Comparison of ENCODE assay signal across 14 mouse cellular contexts in the genomic region with DNA sequence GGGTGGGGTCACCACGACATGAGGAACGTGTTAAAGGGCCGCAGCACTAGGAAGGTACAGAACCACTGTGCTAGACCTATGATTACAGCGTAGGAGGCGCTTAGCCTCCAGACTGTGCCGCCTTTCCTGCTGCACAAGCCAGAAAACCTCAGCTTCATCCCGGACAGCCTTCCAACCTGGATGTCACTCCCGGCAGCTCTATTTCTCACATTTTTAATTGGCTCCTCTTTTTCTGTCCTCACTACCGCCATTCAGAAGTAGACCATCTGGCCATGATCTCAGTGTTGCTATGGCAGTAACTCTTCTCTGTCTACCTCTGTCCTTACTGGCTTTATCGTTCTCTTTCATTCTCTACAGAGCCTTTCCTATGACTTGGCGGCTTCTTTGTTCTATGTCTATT.
DNase-seq lines count a peak whose midpoint lies in the region; ATAC-seq and TF ChIP-seq lines count a peak whose summit lies in the region.
"Had no signal": no experiment of that assay in that cellular context is flagged by ENCODE, and none has a peak within 500 bp of the region (broad histone marks: within the 10 kb centered on the region; RNA-seq: fewer than 3 reads in every experiment).

No protein-coding gene starts in this region.

- no peaks in the 10 kb centered on the region for H3K27me3 ChIP-seq in forebrain, embryonic 12.5 days
- H3K27me3 ChIP-seq in forebrain, embryonic 10.5 days (ENCODE audit: poor library complexity, severe bottlenecking): no peaks in the 10 kb centered on the region
- H3K27me3 ChIP-seq: hindbrain, embryonic 13.5 days; limb, embryonic 13.5 days; liver, embryonic 15.5 days; neural tube, embryonic 13.5 days had no signal

- 0 out of 2 replicates have a peak, but pooled peaks have one; percentile 51 for ATAC-seq in forebrain, embryonic 12.5 days (ENCODE audit: low FRiP score)
- ATAC-seq: intestine, embryonic 16.5 days had no signal

- peaks cover 5% of the 10 kb centered on the region; the same call in 1 of the 2 replicates for H3K4me1 ChIP-seq in forebrain, embryonic 12.5 days
- H3K4me1 ChIP-seq in forebrain, embryonic 10.5 days: peaks cover 24% of the 10 kb centered on the region
- H3K4me1 ChIP-seq: liver, embryonic 15.5 days had no signal

- DNase-seq in forebrain, embryonic 10.5 days (ENCODE audit: extremely low spot score, low spot score): no peak
- peak in 1 of 2 experiments; percentile 40 for DNase-seq in left cerebral cortex, adult 2 months (ENCODE audit: extremely low spot score in 1 of 2, low spot score in 2 of 2)
- DNase-seq in left cerebral cortex, adult 11 months (ENCODE audit: low spot score): no peak
- DNase-seq in cerebellum, postnatal 25 days: peak; percentile 63 to 70
- peak; percentile 30 for DNase-seq in right cerebral cortex, postnatal 25 days
- DNase-seq in T-cell, adult 2 months (ENCODE audit: low spot score): no peak
- no peak for DNase-seq in MN1 (ENCODE audit: low spot score)
- DNase-seq: lung, postnatal 14 days had no signal

- WGBS in forebrain, embryonic 12.5 days: 85% methylated on average over 11 of the region's 11 CpGs
- WGBS in forebrain, embryonic 10.5 days: 90% methylated on average over 11 of the region's 11 CpGs

- no peak for TF ChIP-seq CTCF in left cerebral cortex, adult 2 months (IDR thresholded peaks at IDR 0.05)

- H3K4me3 ChIP-seq in forebrain, embryonic 12.5 days (replicated peaks): no peak overlapping the region
- no peak overlapping the region for H3K4me3 ChIP-seq in forebrain, embryonic 10.5 days
- H3K4me3 ChIP-seq in left cerebral cortex, adult 2 months: no peak overlapping the region
- H3K4me3 ChIP-seq: hindbrain, embryonic 13.5 days; limb, embryonic 13.5 days; liver, embryonic 15.5 days; neural tube, embryonic 13.5 days had no signal

- no peaks in the 10 kb centered on the region for H3K9me3 ChIP-seq in forebrain, embryonic 12.5 days
- H3K9me3 ChIP-seq in forebrain, embryonic 10.5 days: no peaks in the 10 kb centered on the region
- H3K9me3 ChIP-seq: hindbrain, embryonic 13.5 days; limb, embryonic 13.5 days; liver, embryonic 15.5 days; neural tube, embryonic 13.5 days had no signal

- H3K36me3 ChIP-seq in forebrain, embryonic 12.5 days (replicated peaks): no peaks in the 10 kb centered on the region
- no peaks in the 10 kb centered on the region for H3K36me3 ChIP-seq in forebrain, embryonic 10.5 days (replicated peaks)
- H3K36me3 ChIP-seq: hindbrain, embryonic 13.5 days; limb, embryonic 13.5 days; liver, embryonic 15.5 days; neural tube, embryonic 13.5 days had no signal

- H3K4me2 ChIP-seq in forebrain, embryonic 12.5 days: no peak overlapping the region
- H3K4me2 ChIP-seq: hindbrain, embryonic 13.5 days; limb, embryonic 13.5 days; liver, embryonic 15.5 days; neural tube, embryonic 13.5 days had no signal

- intact Hi-C loops in left cerebral cortex, adult 2 months (cut with DNase I): no loop called here

- no peak overlapping the region for H3K9ac ChIP-seq in forebrain, embryonic 12.5 days
- H3K9ac ChIP-seq: hindbrain, embryonic 13.5 days; limb, embryonic 13.5 days; liver, embryonic 15.5 days; neural tube, embryonic 13.5 days had no signal

- no peak overlapping the region for H3K27ac ChIP-seq in forebrain, embryonic 12.5 days
- H3K27ac ChIP-seq in forebrain, embryonic 10.5 days: no peak overlapping the region
- peak overlapping the region; percentile 50; the same call in 1 of the 2 replicates for H3K27ac ChIP-seq in left cerebral cortex, adult 2 months
- H3K27ac ChIP-seq: hindbrain, embryonic 13.5 days; limb, embryonic 13.5 days; liver, embryonic 15.5 days; neural tube, embryonic 13.5 days had no signal

Comparison
In these comparisons a context has a peak if more than half of its experiments do, and no peak if none do; other contexts are left out.
1. DNase-seq: peak in cerebellum, postnatal 25 days (2 of 2) and right cerebral cortex, postnatal 25 days (single experiment); none in forebrain, embryonic 10.5 days (single experiment), left cerebral cortex, adult 11 months (single experiment), T-cell, adult 2 months (single experiment) and MN1 (single experiment).